Mouse (Mus musculus): ENCODE data around the gene Rras.

Rras gene

DNA sequence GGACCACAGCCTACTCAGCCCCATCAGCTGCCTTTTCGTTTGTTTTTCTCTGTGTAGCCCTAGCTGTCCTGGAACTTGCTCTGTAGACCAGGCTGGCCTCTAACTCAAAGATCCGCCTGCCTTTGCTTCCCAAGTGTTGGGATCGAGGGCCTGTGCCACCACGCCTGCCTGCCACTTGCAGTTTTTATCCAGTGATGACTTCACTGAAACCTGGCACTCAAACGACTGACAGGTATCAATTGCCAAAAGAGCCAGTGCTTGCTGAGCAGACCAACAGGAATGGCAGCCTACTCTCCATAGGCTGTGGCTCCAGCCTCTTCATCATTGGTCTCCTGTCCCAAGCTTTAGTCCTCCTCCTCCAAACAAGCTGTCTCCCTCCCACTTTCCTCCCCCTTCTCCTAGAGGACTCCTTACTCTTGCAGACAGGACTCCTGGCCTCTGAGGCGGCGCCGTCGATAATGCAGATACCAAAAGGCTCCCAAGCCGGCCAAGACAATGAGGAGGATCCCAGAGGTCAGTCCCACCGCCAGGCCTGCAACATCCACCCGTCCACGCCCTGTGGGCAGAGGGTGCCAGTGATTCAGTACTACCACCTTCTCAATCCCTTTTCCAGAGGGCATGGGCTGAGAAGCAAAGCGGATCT is 38.7 kb downstream of the Rras start:
- DNase-seq, result no peak

DNA sequence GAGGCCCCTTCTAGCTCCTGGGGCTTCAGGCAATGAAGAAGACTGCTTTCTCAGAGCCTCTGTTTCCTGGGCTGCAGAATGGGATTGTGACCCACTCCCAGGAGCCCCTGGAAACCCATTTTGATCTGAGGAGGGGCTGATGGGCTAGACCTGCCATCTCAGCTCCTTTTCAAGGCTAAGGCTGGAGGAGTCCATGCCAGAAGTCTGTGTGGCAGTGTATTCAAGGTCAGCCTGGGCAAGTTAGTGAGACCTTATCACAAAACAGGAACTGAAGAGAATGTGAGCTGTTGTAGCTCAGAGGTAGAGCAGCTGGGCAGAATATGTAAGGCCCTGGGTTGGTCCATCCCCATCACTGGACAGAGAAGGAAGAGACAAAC is 39.2 kb downstream of the Rras start:
- DNase-seq, result no peak

DNA sequence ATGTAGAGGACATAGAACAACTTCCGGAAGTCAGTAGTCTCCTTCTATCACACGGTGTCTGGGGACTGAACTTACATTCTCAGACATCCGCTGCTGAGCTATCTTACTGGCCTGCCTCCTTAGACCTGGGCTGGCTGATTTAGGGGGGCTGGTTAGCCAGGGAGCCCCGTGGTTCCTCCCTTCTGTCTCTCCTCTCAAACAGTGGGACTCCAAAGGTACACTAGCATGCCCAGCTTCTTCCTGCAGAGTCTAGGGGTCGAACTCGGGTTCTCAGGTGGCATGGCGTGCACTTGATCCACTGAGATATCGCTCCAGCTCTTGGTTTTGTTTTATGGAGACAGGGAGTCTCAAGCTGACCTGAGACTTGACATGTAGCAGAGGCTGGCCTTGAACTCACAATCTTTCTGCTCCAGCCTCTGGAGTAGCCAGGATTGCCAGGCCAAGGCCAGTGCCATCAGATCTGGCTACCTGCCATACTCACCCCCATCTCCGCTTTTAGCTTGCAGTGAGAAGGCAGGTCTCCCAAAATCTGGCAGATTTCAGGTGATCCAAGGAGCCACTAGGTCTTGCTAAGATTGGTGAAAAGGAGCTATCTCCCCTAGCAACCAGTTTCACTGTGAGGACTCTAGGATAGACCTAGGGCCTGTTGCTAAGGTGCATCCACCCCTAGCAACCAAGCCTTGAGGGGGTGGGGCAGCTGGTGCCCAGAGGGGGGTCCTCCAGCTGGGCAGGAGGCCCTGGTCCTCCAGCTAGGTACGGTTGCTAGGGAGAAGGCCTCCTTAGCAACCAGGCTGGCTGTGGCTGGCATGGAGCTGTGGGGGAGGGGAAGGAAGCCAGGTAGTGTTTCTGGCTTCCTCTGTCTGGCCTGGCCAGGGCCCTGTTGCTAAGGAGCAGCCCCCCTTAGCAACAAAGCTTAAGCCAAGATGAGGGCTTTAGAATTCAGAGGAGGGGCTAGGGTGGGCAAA is 41.1 kb downstream of the Rras start:
- DNase-seq, result peak; percentile 45

DNA sequence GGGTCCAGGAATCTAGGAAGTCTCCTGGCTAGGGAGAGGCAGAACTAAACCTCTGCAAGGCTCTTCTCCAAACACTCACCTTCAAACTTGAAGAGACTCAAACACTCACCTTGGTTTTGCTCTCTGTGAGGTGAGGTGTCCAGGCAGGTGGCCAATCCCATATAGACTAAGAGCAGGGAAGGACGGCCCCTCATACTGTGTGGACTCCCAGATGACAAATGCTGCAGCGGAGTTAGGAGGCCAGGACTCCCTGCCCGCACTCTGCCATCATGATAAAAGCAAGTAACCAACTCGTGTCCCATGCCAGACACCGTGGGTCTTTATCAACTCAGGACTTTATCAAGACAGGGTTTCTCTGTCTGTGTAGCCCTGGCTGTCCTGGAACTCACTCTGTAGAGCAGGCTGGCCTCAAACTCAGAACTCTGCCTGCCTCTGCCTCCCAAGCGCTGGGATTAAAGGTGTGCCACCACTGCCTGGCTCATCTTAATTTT is 42.9 kb downstream of the Rras start:
- no peak for DNase-seq

DNA sequence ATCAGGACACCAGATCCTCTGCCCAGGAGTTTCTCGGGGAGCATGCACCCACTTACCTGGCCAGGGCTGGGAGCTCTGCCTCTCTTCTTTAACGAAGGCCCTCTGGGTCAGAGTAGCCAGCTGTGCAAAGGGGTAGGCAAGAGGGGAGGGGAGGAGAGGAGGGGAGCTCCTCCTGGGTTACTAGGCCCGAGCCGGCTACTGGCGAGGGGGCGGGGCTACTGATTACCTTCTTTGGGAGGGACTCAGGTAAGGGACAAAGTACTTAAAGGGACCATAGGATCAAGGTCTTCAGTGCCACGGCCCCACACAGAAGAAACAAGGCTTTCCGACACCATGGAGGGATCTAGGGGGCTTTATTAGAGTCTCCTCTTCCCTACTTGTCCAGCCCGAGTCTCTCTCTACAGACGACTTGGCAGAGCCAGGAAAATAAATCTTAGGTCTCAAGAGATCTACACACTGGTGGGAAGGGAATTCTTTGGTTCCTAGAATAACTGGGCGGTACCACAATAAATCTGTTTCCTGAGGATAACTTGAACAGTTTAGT is 43.8 kb downstream of the Rras start:
- DNase-seq, result no peak

DNA sequence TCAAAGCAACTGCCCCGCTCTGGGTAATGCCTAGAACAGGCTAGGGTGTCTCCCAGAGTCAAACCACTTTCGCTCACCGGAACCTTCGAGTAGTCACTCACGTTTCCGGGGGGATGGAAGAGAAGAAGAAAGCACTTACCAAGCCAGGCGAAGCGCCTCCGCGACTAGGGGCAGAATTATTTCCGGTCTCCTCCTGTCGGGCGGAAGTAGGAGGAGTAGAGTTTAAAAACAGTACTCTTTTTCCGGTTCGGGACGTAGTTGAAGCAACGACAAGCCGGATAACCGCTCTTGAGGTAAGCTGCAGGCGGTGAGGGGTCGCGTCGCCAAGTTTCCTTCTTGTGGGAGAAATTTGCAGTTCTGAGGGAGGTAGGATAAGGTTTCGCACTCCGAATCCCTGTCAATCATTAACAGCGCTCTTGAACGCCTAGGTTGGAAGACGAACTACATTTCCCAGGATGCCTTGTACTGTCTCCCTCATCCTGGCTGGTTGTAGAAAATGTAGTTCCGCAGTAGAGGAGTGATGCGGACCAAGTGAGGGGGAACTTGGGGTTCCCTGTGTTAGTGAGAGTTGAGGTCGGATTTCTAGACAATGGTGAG is 44.6 kb downstream of the Rras start, which contains the start of the genes Nosip and Prrg2:
Nosip (plus strand) TSS at position 191 of the 597 bp plus-strand sequence.
Prrg2 (minus strand) TSS at position 439 of the 597 bp plus-strand sequence.
- peak; percentile 92 for DNase-seq

DNA sequence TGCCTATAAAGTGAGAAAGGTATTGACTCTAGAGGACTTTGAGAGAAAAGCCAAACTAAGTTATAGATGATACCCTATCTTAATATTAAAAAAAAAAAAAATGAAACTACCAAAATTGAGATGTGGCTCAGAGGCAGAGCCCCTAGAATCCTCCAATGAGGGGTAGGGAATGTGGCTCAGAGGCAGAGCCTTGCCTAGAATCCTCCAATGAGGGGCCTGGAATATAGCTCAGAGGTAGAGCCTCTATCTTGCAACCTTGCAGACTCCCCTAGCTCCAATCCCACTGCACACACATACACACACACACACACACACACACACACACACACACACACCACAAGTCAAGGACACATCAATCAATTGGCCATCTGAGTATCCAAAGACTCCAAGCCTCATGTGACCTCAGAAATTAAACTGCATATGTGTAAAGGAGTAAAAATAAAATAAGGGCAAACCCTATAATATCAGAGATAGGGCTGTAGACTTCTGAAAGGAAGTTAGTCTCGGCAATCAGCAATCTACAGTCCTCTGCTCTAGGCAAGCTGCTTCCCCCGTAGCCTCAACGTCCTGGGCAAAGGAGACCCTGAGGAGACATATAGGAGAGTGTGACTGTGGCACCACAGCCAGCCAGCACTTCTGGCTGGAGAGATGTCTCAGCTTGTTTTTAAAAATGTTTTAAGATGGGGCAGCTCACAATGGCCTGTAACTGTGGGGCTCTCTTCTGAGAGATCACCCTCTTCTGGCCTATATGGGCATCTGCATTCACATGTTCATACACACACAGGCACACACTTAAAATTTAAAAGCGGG is 49.6 kb downstream of the Rras start:
- DNase-seq, result no peak

DNA sequence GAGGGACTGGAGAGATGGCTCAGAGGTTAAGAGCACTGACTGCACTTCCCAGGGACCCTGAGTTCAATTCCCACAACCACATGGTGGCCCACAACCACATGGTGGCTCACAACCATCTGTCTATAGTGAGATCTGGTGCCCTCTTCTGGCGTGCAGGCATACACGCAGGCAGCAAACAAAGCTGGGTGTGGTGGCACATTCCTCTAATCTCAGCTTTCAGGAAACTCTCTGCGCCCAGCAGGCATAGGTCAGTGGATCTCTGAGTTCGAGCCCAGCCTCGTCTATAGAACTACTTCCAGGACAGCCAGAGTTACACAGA is 50.2 kb downstream of the Rras start:
- DNase-seq, result no peak

DNA sequence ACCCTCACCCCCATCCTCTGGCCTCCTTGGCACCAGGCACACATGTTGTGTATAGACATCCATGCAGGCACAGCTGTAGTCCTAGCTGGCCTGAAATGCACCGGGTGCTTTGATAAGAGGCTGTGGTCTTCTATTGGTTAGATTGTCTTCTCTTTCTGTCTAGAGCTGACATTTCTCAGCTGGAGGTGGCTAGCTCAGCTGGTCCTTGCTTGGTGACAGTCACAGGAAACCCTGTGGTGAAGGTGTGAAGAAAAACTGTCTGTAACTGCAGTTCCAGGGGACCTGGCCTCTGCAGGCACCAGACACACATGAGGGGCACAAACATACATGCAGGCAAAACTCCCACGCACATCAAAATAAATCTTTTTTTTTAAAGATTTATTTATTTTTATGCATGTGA is 51.9 kb downstream of the Rras start:
- DNase-seq, result no peak
